Mouse (Mus musculus): ENCODE results near the gene Apol6. TPM values are rescaled to one million over a fixed set of nuclear protein-coding genes. Genes with fewer than 3 reads are reported as not detected.

Gene Apol6
- polyA plus RNA-seq, 1 experiment from 2014 or later: 0.06 TPM

DNA sequence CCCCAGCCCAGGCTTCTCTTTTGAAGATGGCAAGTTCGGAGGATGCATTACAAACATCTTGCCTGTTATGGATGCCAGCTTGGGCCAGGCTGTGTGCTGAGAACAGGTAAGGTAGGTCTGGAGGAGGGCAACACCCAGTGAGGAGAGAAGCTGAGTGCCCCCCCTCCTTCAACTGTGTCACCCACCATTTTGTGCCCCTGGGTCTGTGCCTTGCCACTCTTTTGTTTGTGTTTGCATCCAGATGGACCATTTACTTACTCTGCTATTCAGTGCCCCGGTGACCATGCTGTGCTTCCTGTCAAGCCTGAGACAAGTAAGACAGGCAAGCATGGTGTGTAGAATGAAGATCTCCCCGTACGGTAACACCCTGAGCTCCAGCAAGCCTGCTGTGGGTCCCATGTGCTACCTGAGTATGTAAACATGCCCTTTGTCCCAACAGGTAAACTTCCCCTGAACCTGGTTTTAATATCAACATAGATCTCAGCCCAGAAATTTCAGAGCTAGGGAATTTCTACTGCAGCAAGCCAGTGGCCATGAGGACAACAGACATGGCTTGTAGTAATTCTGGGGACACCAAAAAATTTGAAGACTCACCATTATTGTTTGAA is 28.1 kb downstream of the Apol6 start:
- peak; percentile 50; the same call in 1 of the 2 replicates for ATAC-seq (ENCODE audit: low read depth)
- H3K27me3 ChIP-seq (ENCODE audit: control insufficient read depth, insufficient read depth, low read depth, low read length): no peaks in the 10 kb centered on the region
- H3K4me2 ChIP-seq (ENCODE audit: low read depth, low read length): no peak overlapping the region
- H3K4me3 ChIP-seq (ENCODE audit: low read depth, low read length): no peak overlapping the region
- H3K36me3 ChIP-seq (ENCODE audit: control insufficient read depth, insufficient read depth): no peaks in the 10 kb centered on the region
- no peaks in the 10 kb centered on the region for H3K9me3 ChIP-seq (replicated peaks; ENCODE audit: control insufficient read depth, low read length)
- no peak overlapping the region for H3K9ac ChIP-seq (ENCODE audit: low read depth, low read length)
- WGBS (ENCODE audit: insufficient replicate concordance): 57% methylated on average over 4 of the region's 4 CpGs
- H3K27ac ChIP-seq (ENCODE audit: low read length): no peak overlapping the region
- peaks cover 5% of the 10 kb centered on the region for H3K4me1 ChIP-seq (ENCODE audit: control insufficient read depth, low read depth, low read length)

DNA sequence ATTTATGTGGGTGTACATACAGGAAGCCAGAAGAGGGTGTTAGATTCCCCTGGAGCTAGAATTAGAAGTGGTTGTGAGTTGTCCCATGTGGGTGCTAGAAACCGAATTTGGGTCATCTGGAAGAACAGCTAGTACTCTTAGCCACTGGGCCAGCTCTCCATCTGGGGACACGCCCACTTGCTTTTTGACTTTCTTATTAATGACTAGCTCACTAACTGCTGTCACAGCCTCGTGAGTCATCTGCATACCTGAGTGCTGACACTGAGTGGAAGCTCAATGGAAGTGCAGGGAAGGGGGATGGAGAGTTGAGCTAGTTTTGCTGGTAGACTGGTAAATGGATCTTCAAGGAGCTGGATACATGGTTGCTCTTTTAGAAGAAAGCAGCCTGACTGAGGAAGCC is 32.0 kb downstream of the Apol6 start:
- H3K4me2 ChIP-seq (ENCODE audit: low read depth, low read length): no peak overlapping the region
- H3K9ac ChIP-seq (ENCODE audit: low read depth, low read length): no peak overlapping the region
- no peak for ATAC-seq (ENCODE audit: low read depth)
- no peaks in the 10 kb centered on the region for H3K9me3 ChIP-seq (replicated peaks; ENCODE audit: control insufficient read depth, low read length)
- H3K27ac ChIP-seq (ENCODE audit: low read length): no peak overlapping the region
- H3K36me3 ChIP-seq (ENCODE audit: control insufficient read depth, insufficient read depth): no peaks in the 10 kb centered on the region
- peaks cover 5% of the 10 kb centered on the region for H3K4me1 ChIP-seq (ENCODE audit: control insufficient read depth, low read depth, low read length)
- no peaks in the 10 kb centered on the region for H3K27me3 ChIP-seq (ENCODE audit: control insufficient read depth, insufficient read depth, low read depth, low read length)
- H3K4me3 ChIP-seq (ENCODE audit: low read depth, low read length): no peak overlapping the region
- WGBS (ENCODE audit: insufficient replicate concordance): 41% methylated on average over 3 of the region's 3 CpGs

DNA sequence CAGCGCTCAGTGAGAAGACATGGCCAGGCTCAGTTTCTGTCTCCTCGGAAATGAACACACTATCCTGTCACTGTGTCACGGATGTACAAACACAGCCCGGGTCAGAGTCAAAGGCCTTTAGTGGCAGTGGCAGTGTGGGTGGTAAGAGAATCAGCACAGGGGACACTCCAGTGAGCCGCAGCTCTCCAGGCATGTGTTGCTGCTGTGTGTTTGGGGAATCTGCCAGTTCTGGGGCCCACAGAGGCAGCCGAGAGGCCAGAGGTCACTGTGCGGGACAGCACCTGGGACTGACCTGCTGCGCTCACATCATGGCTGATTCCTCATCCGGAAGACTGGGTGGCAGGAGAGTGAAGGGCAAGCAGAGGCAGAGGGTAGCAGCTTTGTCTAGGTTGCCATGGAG is 33.4 kb downstream of the Apol6 start:
- no peaks in the 10 kb centered on the region for H3K27me3 ChIP-seq (ENCODE audit: control insufficient read depth, insufficient read depth, low read depth, low read length)
- no peak overlapping the region for H3K4me2 ChIP-seq (ENCODE audit: low read depth, low read length)
- no peak overlapping the region for H3K4me3 ChIP-seq (ENCODE audit: low read depth, low read length)
- H3K27ac ChIP-seq (ENCODE audit: low read length): peak overlapping the region; percentile 49
- no peaks in the 10 kb centered on the region for H3K36me3 ChIP-seq (ENCODE audit: control insufficient read depth, insufficient read depth)
- H3K9me3 ChIP-seq (replicated peaks; ENCODE audit: control insufficient read depth, low read length): no peaks in the 10 kb centered on the region
- no peak overlapping the region for H3K9ac ChIP-seq (ENCODE audit: low read depth, low read length)
- 0 out of 2 replicates have a peak, but pooled peaks cover 3% of the 10 kb centered on the region for H3K4me1 ChIP-seq (ENCODE audit: control insufficient read depth, low read depth, low read length)
- ATAC-seq (ENCODE audit: low read depth): peak; percentile 91
- 61% methylated on average over 9 of the region's 9 CpGs for WGBS (ENCODE audit: insufficient replicate concordance)

DNA sequence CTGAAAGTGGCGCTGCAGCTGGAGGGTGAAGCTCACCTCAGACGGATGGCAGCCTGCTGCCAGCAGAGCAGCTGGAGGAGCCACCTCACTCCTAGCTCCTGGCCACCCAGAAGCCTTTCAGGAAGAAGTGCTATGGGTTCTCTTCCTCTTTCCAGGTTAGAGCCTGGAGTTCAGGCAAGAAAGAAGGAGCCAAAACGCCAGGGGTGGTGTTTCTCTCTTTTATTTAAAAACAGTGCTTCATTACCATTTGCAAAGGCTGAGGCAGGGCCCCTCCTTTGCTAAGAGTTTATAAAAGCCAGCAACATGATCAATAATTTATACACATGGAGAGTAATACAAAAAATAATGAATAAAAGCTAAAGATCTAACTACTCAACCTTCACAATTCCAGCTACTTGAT is 34.3 kb downstream of the Apol6 start:
- no peak overlapping the region for H3K9ac ChIP-seq (ENCODE audit: low read depth, low read length)
- no peak for ATAC-seq (ENCODE audit: low read depth)
- no peaks in the 10 kb centered on the region for H3K27me3 ChIP-seq (ENCODE audit: control insufficient read depth, insufficient read depth, low read depth, low read length)
- 54% methylated on average over 3 of the region's 3 CpGs for WGBS (ENCODE audit: insufficient replicate concordance)
- no peaks in the 10 kb centered on the region for H3K36me3 ChIP-seq (ENCODE audit: control insufficient read depth, insufficient read depth)
- peak overlapping the region; percentile 13; the same call in 1 of the 2 replicates for H3K27ac ChIP-seq (ENCODE audit: low read length)
- H3K4me2 ChIP-seq (ENCODE audit: low read depth, low read length): no peak overlapping the region
- no peak overlapping the region for H3K4me3 ChIP-seq (ENCODE audit: low read depth, low read length)
- no peaks in the 10 kb centered on the region for H3K9me3 ChIP-seq (replicated peaks; ENCODE audit: control insufficient read depth, low read length)
- H3K4me1 ChIP-seq (ENCODE audit: control insufficient read depth, low read depth, low read length): 0 out of 2 replicates have a peak, but pooled peaks cover 3% of the 10 kb centered on the region

DNA sequence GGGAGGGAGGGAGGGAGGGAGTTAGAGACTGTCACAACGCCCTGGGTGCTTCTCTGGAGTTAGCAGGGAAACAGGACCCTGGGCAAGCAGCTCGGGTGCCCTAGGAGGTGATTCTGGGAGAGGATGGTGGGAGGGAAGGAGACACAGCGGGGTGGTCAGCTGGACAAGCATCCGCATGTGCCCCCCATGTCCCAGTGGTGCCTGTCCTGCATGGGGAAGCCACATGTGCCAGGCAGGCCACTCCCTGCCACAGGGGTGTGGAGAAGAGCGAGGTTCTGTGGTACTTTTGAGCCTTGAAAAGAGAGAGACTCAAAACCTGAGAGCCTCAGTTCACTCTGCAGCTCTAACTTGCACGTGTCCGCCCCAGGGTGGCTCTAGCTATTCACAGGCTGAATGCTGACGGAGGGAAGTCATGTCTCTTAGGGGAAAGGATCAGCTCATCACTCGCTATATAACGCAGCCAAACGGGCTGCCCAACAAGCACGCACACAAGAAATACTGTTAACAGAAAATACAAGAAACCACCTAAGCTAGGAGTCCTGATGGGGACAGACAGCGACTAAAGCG is 34.8 kb downstream of the Apol6 start:
- no peak overlapping the region for H3K27ac ChIP-seq (ENCODE audit: low read length)
- no peaks in the 10 kb centered on the region for H3K9me3 ChIP-seq (replicated peaks; ENCODE audit: control insufficient read depth, low read length)
- H3K4me3 ChIP-seq (ENCODE audit: low read depth, low read length): no peak overlapping the region
- ATAC-seq (ENCODE audit: low read depth): no peak
- no peaks in the 10 kb centered on the region for H3K36me3 ChIP-seq (ENCODE audit: control insufficient read depth, insufficient read depth)
- 0 out of 2 replicates have a peak, but pooled peaks cover 3% of the 10 kb centered on the region for H3K4me1 ChIP-seq (ENCODE audit: control insufficient read depth, low read depth, low read length)
- no peaks in the 10 kb centered on the region for H3K27me3 ChIP-seq (ENCODE audit: control insufficient read depth, insufficient read depth, low read depth, low read length)
- no peak overlapping the region for H3K4me2 ChIP-seq (ENCODE audit: low read depth, low read length)
- 65% methylated on average over 14 of the region's 14 CpGs for WGBS (ENCODE audit: insufficient replicate concordance)
- H3K9ac ChIP-seq (ENCODE audit: low read depth, low read length): no peak overlapping the region

DNA sequence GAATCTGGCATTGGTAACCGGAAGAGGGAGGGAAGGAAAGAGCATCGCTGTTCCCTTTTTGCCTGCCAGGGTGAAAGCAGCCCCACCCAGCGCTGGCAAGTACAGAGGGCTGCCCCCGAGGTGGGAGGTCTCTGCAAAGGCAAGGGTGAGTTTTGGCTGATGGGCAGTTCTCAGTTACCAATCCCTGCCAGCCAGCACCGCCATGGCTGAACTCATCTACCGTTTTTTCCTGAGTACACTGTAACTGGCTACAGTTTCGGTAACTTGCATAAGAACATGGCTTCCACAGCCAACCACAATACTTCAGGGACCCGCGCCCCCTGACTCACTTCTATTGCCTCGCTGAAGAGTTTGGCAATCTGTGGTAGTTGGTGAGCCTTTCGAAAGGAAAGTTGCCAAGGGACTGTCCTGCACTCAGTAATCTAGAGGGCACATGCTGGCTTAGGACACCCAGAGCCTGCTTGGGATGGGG is 35.4 kb downstream of the Apol6 start:
- H3K4me1 ChIP-seq (ENCODE audit: control insufficient read depth, low read depth, low read length): 0 out of 2 replicates have a peak, but pooled peaks cover 3% of the 10 kb centered on the region
- no peak overlapping the region for H3K27ac ChIP-seq (ENCODE audit: low read length)
- no peaks in the 10 kb centered on the region for H3K36me3 ChIP-seq (ENCODE audit: control insufficient read depth, insufficient read depth)
- H3K9ac ChIP-seq (ENCODE audit: low read depth, low read length): no peak overlapping the region
- H3K9me3 ChIP-seq (replicated peaks; ENCODE audit: control insufficient read depth, low read length): no peaks in the 10 kb centered on the region
- no peaks in the 10 kb centered on the region for H3K27me3 ChIP-seq (ENCODE audit: control insufficient read depth, insufficient read depth, low read depth, low read length)
- no peak overlapping the region for H3K4me3 ChIP-seq (ENCODE audit: low read depth, low read length)
- no peak for ATAC-seq (ENCODE audit: low read depth)
- H3K4me2 ChIP-seq (ENCODE audit: low read depth, low read length): no peak overlapping the region
- WGBS (ENCODE audit: insufficient replicate concordance): 63% methylated on average over 11 of the region's 11 CpGs

DNA sequence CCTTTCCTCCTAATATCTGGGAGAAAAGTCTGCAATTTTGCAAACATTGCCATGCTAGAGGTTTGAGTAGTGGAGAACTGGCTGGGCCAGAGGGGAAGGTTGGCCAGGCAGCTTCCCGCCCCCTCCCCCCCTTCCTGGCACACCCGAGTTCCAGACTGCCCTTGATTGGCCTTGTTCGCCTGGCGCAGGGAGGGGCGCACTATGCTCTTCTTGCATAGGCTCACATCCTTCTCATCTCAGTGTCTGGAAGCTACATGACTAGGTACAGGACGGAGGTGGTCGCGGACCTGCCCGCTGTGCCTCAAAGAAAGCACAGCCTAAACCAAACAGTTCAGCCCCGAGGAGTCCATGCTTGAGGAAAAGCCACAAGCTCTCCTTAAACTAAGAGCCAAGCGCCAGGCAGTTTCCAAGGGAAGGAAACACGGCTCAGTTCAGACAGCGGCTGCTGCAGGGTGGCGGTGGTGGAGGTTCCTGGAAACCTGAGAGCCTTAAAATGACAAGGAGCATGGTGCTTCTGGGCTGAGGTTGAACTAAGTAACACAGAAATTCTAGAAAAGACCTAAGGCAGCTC is 36.2 kb downstream of the Apol6 start:
- Histone ChIP-seq H3K9ac (ENCODE audit: low read depth, low read length) (no peak overlapping the region), H3K4me1 (ENCODE audit: control insufficient read depth, low read depth, low read length) (0 out of 2 replicates have a peak, but pooled peaks cover 3% of the 10 kb centered on the region), H3K36me3 (ENCODE audit: control insufficient read depth, insufficient read depth) (no peaks in the 10 kb centered on the region), H3K27ac (ENCODE audit: low read length) (no peak overlapping the region), H3K4me3 (ENCODE audit: low read depth, low read length) (no peak overlapping the region), H3K9me3 (replicated peaks; ENCODE audit: control insufficient read depth, low read length) (no peaks in the 10 kb centered on the region), H3K4me2 (ENCODE audit: low read depth, low read length) (no peak overlapping the region), H3K27me3 (ENCODE audit: control insufficient read depth, insufficient read depth, low read depth, low read length) (no peaks in the 10 kb centered on the region)
- ATAC-seq (ENCODE audit: low read depth): no peak
- 70% methylated on average over 14 of the region's 14 CpGs for WGBS (ENCODE audit: insufficient replicate concordance)

DNA sequence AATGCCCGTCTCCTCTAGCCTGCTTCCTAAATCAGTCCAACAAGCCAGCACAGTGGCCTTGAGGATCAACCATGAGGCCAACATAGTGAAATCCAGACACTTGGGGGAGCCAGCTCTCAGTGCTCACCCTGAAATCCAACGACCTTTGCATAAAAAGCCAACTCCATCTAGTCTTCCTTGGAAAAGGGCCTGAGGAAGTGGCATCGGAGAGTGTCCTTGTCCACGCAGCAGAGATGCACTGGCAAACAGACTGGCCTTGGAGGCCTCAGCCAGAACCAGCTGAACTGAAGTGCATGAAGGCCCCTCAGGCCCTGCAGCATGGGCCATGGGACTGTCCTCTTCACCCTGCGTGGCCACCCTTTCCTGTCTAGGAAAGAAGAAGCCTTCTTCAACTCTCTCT is 36.9 kb downstream of the Apol6 start:
- Histone ChIP-seq H3K27ac (ENCODE audit: low read length) (no peak overlapping the region), H3K36me3 (ENCODE audit: control insufficient read depth, insufficient read depth) (no peaks in the 10 kb centered on the region)
- WGBS (ENCODE audit: insufficient replicate concordance): 58% methylated on average over 5 of the region's 5 CpGs

DNA sequence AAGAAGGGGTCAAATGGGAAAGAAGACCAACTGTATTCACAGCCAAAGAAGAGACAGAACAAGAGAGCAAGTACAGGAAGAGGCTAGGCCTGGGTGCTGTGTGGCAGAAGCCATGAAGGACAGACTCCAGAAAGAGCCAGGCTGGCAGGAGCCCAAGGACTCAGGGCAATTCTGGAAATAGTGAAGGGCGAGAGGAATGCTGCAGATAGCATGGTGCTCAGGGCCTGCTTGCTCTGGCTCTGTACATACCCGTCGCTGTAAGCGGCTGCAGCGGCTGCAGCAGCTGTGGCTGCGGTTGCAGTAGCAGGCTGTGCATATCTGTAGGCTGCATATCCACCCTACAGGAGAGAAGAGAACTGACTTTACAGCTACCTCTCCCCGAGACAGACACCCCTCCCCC is 41.3 kb downstream of the Apol6 start:
- Histone ChIP-seq H3K36me3 (ENCODE audit: control insufficient read depth, insufficient read depth) (no peaks in the 10 kb centered on the region), H3K27me3 (ENCODE audit: control insufficient read depth, insufficient read depth, low read depth, low read length) (no peaks in the 10 kb centered on the region), H3K4me2 (ENCODE audit: low read depth, low read length) (no peak overlapping the region), H3K4me1 (ENCODE audit: control insufficient read depth, low read depth, low read length) (no peaks in the 10 kb centered on the region), H3K27ac (ENCODE audit: low read length) (no peak overlapping the region), H3K9ac (ENCODE audit: low read depth, low read length) (no peak overlapping the region), H3K4me3 (ENCODE audit: low read depth, low read length) (no peak overlapping the region), H3K9me3 (replicated peaks; ENCODE audit: control insufficient read depth, low read length) (no peaks in the 10 kb centered on the region)
- WGBS (ENCODE audit: insufficient replicate concordance): 67% methylated on average over 7 of the region's 7 CpGs
- ATAC-seq (ENCODE audit: low read depth): no peak

More for the DNA sequence above, 36.9 kb downstream of the Apol6 start:
- H3K9ac ChIP-seq (ENCODE audit: low read depth, low read length): no peak overlapping the region
- no peak overlapping the region for H3K4me3 ChIP-seq (ENCODE audit: low read depth, low read length)
- ATAC-seq (ENCODE audit: low read depth): no peak
- H3K9me3 ChIP-seq (replicated peaks; ENCODE audit: control insufficient read depth, low read length): no peaks in the 10 kb centered on the region
- no peak overlapping the region for H3K4me2 ChIP-seq (ENCODE audit: low read depth, low read length)
- H3K4me1 ChIP-seq (ENCODE audit: control insufficient read depth, low read depth, low read length): 0 out of 2 replicates have a peak, but pooled peaks cover 3% of the 10 kb centered on the region
- H3K27me3 ChIP-seq (ENCODE audit: control insufficient read depth, insufficient read depth, low read depth, low read length): no peaks in the 10 kb centered on the region

All from liver, embryonic 16.5 days (tissue).